Mouse (Mus musculus): Measurements from ENCODE around the gene Dbp.
A peak's percentile ranks its signal among the peaks of the same experiment; 100 is the strongest.

- TF ChIP-seq MAX (IDR thresholded peaks at IDR 0.05; ENCODE audit: low read depth) (no peak), POLR2A (IDR thresholded peaks at IDR 0.05; ENCODE audit: insufficient read length, low read depth) (peak; percentile 9), E2F4 (IDR thresholded peaks at IDR 0.05; ENCODE audit: insufficient read depth) (no peak), MYOG (IDR thresholded peaks at IDR 0.05; ENCODE audit: control insufficient read depth in 1 of 3, insufficient read depth in 1 of 3, insufficient read length in 2 of 3, low read depth in 2 of 3) (no peak), POLR2AphosphoS2 (IDR thresholded peaks at IDR 0.05; ENCODE audit: insufficient read length, low read depth) (no peak), TCF12 (IDR thresholded peaks at IDR 0.05; ENCODE audit: insufficient read depth, poor library complexity, severe bottlenecking) (no peak), CEBPB (IDR thresholded peaks at IDR 0.05; ENCODE audit: insufficient read depth, poor library complexity, severe bottlenecking) (no peak), USF1 (IDR thresholded peaks at IDR 0.05; ENCODE audit: low read depth) (no peak), MYOD1 (IDR thresholded peaks at IDR 0.05; ENCODE audit: control insufficient read depth in 1 of 3, insufficient read length in 2 of 3, low read depth in 2 of 3) (no peak)
Observed at GRCm38 (mm10) chr7:45705443-45705864, 566 bp downstream of the Dbp start.

Measured in myocyte (in vitro differentiated cells).